In the genomic region with DNA sequence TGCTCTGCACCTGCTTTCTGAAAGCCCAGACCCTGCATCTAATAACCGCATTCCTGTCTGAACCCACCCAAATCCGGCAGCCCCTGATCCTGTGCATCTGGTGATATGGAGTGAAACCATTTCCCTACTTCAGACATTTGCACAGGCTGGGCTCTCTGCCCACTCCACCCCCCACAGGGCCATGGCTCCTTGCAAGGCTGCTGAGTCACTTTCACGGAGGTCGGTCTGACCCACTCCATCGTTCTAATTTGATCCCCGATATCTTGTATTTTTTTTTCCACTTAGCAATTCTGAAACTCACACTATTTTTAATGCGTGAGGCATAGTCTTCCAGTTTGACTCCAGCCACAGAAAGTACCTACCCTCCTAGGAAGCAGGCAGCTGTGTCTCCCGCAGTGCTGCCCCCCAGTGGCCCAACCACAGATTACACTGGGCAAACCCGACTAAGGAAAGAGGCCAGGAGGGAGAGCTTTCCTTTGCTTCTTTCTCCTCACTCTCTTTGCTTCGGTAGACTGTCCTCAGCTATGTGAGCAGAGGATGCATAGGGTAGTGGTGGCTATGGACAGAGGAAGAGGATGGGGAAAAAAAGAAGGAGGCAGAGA, we compare ENCODE assay signal across 9 mouse cellular contexts. TPM values are rescaled to one million over a fixed set of nuclear protein-coding genes. Genes with fewer than 3 reads are reported as not detected.
DNase-seq lines count a peak whose midpoint lies in the region; ATAC-seq and TF ChIP-seq lines count a peak whose summit lies in the region.
"Had no signal": no experiment of that assay in that cellular context is flagged by ENCODE, and none has a peak within 500 bp of the region (broad histone marks: within the 10 kb centered on the region; RNA-seq: fewer than 3 reads in every experiment).

No protein-coding gene starts in this region.

- H3K27me3 ChIP-seq in liver, adult 2 months (ENCODE audit: control insufficient read depth, insufficient read depth, low read length), result no peaks in the 10 kb centered on the region
- peaks cover 4% of the 10 kb centered on the region; the same call in 1 of the 2 replicates for H3K27me3 ChIP-seq in liver, embryonic 12.5 days (replicated peaks)
- no peaks in the 10 kb centered on the region for H3K27me3 ChIP-seq in liver, embryonic 14.5 days (ENCODE audit: control insufficient read depth, insufficient read depth, low read length)
- H3K27me3 ChIP-seq: neural tube, embryonic 12.5 days had no signal

- peak; percentile 93 for TF ChIP-seq CTCF in liver, adult 2 months (IDR thresholded peaks at IDR 0.05; ENCODE audit: low read depth, low read length)
- peak; percentile 63 for TF ChIP-seq CTCF in cortical plate, adult 2 months (IDR thresholded peaks at IDR 0.05; ENCODE audit: extremely low read depth, insufficient read depth, low read length)
- TF ChIP-seq CTCF in liver, embryonic 14.5 days (IDR thresholded peaks at IDR 0.05; ENCODE audit: low read depth), result peak; percentile 83

- no peak for TF ChIP-seq POLR2A in liver, adult 2 months (IDR thresholded peaks at IDR 0.05; ENCODE audit: extremely low read depth, insufficient read depth, low read length)
- TF ChIP-seq POLR2A in cortical plate, adult 2 months (IDR thresholded peaks at IDR 0.05; ENCODE audit: extremely low read depth, insufficient read depth, low read length), result no peak

- WGBS in liver, adult 2 months, result 39% methylated on average over 10 of the region's 10 CpGs
- WGBS in liver, embryonic 12.5 days (ENCODE audit: insufficient replicate concordance), result 48% methylated on average over 10 of the region's 10 CpGs
- 42% methylated on average over 10 of the region's 10 CpGs for WGBS in liver, embryonic 14.5 days (ENCODE audit: insufficient replicate concordance)

- H3K4me1 ChIP-seq in liver, adult 2 months (ENCODE audit: control insufficient read depth, insufficient read depth, low read length), result peaks cover 10% of the 10 kb centered on the region
- H3K4me1 ChIP-seq in liver, embryonic 12.5 days, result peaks cover 42% of the 10 kb centered on the region
- peaks cover 2% of the 10 kb centered on the region; the same call in 1 of the 2 replicates for H3K4me1 ChIP-seq in cortical plate, adult 2 months (ENCODE audit: control insufficient read depth, insufficient read depth, low read length)
- peaks cover 0 to 14% of the 10 kb centered on the region in 2 experiments; a peak in 2 of 4 replicates for H3K4me1 ChIP-seq in liver, embryonic 14.5 days (replicated peaks; ENCODE audit: control insufficient read depth in 2 of 2, insufficient read depth in 2 of 2, low read length in 1 of 2)
- H3K4me1 ChIP-seq: neural tube, embryonic 12.5 days had no signal

- peak; percentile 26 for DNase-seq in liver, adult 2 months (ENCODE audit: extremely low read depth, low read depth, low spot score)
- peak; percentile 82 for DNase-seq in adipocyte (ENCODE audit: low spot score)
- DNase-seq in heart, postnatal 4 days, result peak; percentile 82
- no peak for DNase-seq in liver, embryonic 14.5 days (ENCODE audit: low read depth in 3 of 3, low spot score in 3 of 3)
- DNase-seq in retina, embryonic 14.5 days (ENCODE audit: low spot score), result peak; percentile 78
- peak; percentile 25 to 74 for DNase-seq in urinary bladder, postnatal 4 days (ENCODE audit: low spot score in 2 of 2)

- H3K9ac ChIP-seq in liver, adult 2 months (ENCODE audit: low read depth, low read length), result no peak overlapping the region
- no peak overlapping the region for H3K9ac ChIP-seq in liver, embryonic 12.5 days
- H3K9ac ChIP-seq in liver, embryonic 14.5 days (replicated peaks), result no peak overlapping the region
- H3K9ac ChIP-seq: neural tube, embryonic 12.5 days had no signal

- H3K4me3 ChIP-seq in liver, adult 2 months (ENCODE audit: insufficient read depth, low read depth, low read length), result no peak overlapping the region
- H3K4me3 ChIP-seq in liver, embryonic 12.5 days, result no peak overlapping the region
- H3K4me3 ChIP-seq in cortical plate, adult 2 months (ENCODE audit: insufficient read depth, low read length), result no peak overlapping the region
- no peak overlapping the region for H3K4me3 ChIP-seq in liver, embryonic 14.5 days (ENCODE audit: insufficient read depth in 1 of 2, low read depth in 2 of 2, low read length in 2 of 2)
- H3K4me3 ChIP-seq: neural tube, embryonic 12.5 days had no signal

- no peak for ATAC-seq in liver, embryonic 12.5 days
- no peak for ATAC-seq in liver, embryonic 14.5 days (ENCODE audit: insufficient read depth)

- no peaks in the 10 kb centered on the region for H3K36me3 ChIP-seq in liver, adult 2 months (ENCODE audit: control insufficient read depth, insufficient read depth, low read length)
- no peaks in the 10 kb centered on the region for H3K36me3 ChIP-seq in liver, embryonic 12.5 days
- H3K36me3 ChIP-seq in liver, embryonic 14.5 days (replicated peaks; ENCODE audit: control insufficient read depth, insufficient read depth, low read depth), result no peaks in the 10 kb centered on the region
- H3K36me3 ChIP-seq: neural tube, embryonic 12.5 days had no signal

- no peak overlapping the region for H3K27ac ChIP-seq in liver, adult 2 months (replicated peaks; ENCODE audit: insufficient read depth, low read depth, low read length)
- H3K27ac ChIP-seq in liver, embryonic 12.5 days, result no peak overlapping the region
- no peak overlapping the region for H3K27ac ChIP-seq in cortical plate, adult 2 months (ENCODE audit: insufficient read depth, low read length)
- no peak overlapping the region for H3K27ac ChIP-seq in liver, embryonic 14.5 days
- H3K27ac ChIP-seq: neural tube, embryonic 12.5 days had no signal

- H3K79me2 ChIP-seq in liver, adult 2 months (ENCODE audit: control insufficient read depth, insufficient read depth, low read length), result no peaks in the 10 kb centered on the region

- H3K9me3 ChIP-seq in liver, embryonic 12.5 days (replicated peaks), result no peaks in the 10 kb centered on the region
- H3K9me3 ChIP-seq in liver, embryonic 14.5 days (ENCODE audit: control insufficient read depth, low read length), result no peaks in the 10 kb centered on the region
- H3K9me3 ChIP-seq: neural tube, embryonic 12.5 days had no signal

- TF ChIP-seq EP300 in liver, embryonic 14.5 days (IDR thresholded peaks at IDR 0.05; ENCODE audit: low read depth), result no peak

- H3K4me2 ChIP-seq in liver, embryonic 12.5 days, result no peak overlapping the region
- H3K4me2 ChIP-seq in liver, embryonic 14.5 days (ENCODE audit: low read depth), result no peak overlapping the region
- H3K4me2 ChIP-seq: neural tube, embryonic 12.5 days had no signal

RNA-seq across cellular contexts. Expression of a gene that starts 7.6 kb away (rescaled TPM):
- total RNA-seq in liver, adult 2 months (2014; rRNA removed), result 0.07 and 0.28 TPM in 2 replicates
- polyA plus RNA-seq in liver, adult 2 months (2012; rRNA removed), result 0.81 and 0.83 TPM in 2 replicates
- polyA plus RNA-seq in liver, embryonic 12.5 days (2016; fragmentation: Nextera tagmentation; extraction: Ambion mirVana), result 1.5 and 1.8 TPM in 2 replicates
- not detected in 2 replicates for polyA plus RNA-seq in cortical plate, adult 2 months (2012; rRNA removed)
- not detected for total RNA-seq in heart, postnatal 4 days (2021)
- 0.86 and 1.4 TPM in 2 replicates for polyA plus RNA-seq in liver, embryonic 14.5 days (2012; rRNA removed)
- polyA plus RNA-seq in liver, embryonic 14.5 days (2014; fragmentation: Nextera tagmentation; extraction: Ambion mirVana), result 2.1 and 2.7 TPM in 2 replicates

RNA-seq across cellular contexts. Expression of a gene that starts 19.7 kb away (rescaled TPM):
- 0.65 and 0.74 TPM in 2 replicates for total RNA-seq in liver, adult 2 months (2014; rRNA removed)
- polyA plus RNA-seq in liver, adult 2 months (2012; rRNA removed), result 0.46 and 0.50 TPM in 2 replicates
- polyA plus RNA-seq in liver, embryonic 12.5 days (2016; fragmentation: Nextera tagmentation; extraction: Ambion mirVana), result 2.5 and 2.7 TPM in 2 replicates
- polyA plus RNA-seq in cortical plate, adult 2 months (2012; rRNA removed), result 8.7 and 9.1 TPM in 2 replicates
- total RNA-seq in heart, postnatal 4 days (2021), result 1 to 10 TPM; 4.0 to 4.6 TPM
- 0.66 and 0.73 TPM in 2 replicates for polyA plus RNA-seq in liver, embryonic 14.5 days (2012; rRNA removed)
- polyA plus RNA-seq in liver, embryonic 14.5 days (2014; fragmentation: Nextera tagmentation; extraction: Ambion mirVana), result 0.89 and 1.1 TPM in 2 replicates

RNA-seq across cellular contexts. Expression of a gene that starts 39.3 kb away (rescaled TPM):
- total RNA-seq in liver, adult 2 months (2014; rRNA removed), result not detected in 2 replicates
- not detected in 2 replicates for polyA plus RNA-seq in liver, adult 2 months (2012; rRNA removed)
- polyA plus RNA-seq in liver, embryonic 12.5 days (2016; fragmentation: Nextera tagmentation; extraction: Ambion mirVana), result 0.14 TPM in 1 of 2 replicates, not detected in the other
- polyA plus RNA-seq in cortical plate, adult 2 months (2012; rRNA removed), result 0.04 TPM in 1 of 2 replicates, not detected in the other
- not detected for total RNA-seq in heart, postnatal 4 days (2021)
- polyA plus RNA-seq in liver, embryonic 14.5 days (2012; rRNA removed), result 0.02 and 0.03 TPM in 2 replicates
- polyA plus RNA-seq in liver, embryonic 14.5 days (2014; fragmentation: Nextera tagmentation; extraction: Ambion mirVana), result 0.08 and 0.13 TPM in 2 replicates

Comparison
In these comparisons a context has a peak if more than half of its experiments do, and no peak if none do; other contexts are left out.
1. DNase-seq: peak in liver, adult 2 months (single experiment), adipocyte (single experiment), heart, postnatal 4 days (single experiment), retina, embryonic 14.5 days (single experiment) and urinary bladder, postnatal 4 days (2 of 2); none in liver, embryonic 14.5 days (0 of 3).
2. Peak in every context shown above with its lines, with median percentiles within 50 percentile points of each other: CTCF ChIP-seq.